Mouse (Mus musculus) hindbrain, embryonic 13.5 days (tissue): ENCODE measurements around the gene Sds. TPM values are rescaled to one million over a fixed set of nuclear protein-coding genes. Genes with fewer than 3 reads are reported as not detected.
A peak's percentile ranks its signal among the peaks of the same experiment; 100 is the strongest.

Experiments
- ATAC-seq: fragments of 200-750 bp; cut with Nextera tagmentation; 2 replicates; pipeline ENCODE4 v1.8.0; 2017; ENCODE audit warnings: moderate TSS enrichment; ENCODE audit not compliant: low FRiP score
- H3K27ac ChIP-seq: fragments of 300-500 bp; sonication (generic); 2 replicates; pipeline ENCODE4 v1.5.1; 2015; ENCODE audit warnings: inconsistent platforms, mild to moderate bottlenecking, moderate library complexity
- H3K27me3 ChIP-seq: fragments of 300-500 bp; sonication (generic); 2 replicates; pipeline ENCODE4 v1.6.1; 2015; ENCODE audit warnings: mild to moderate bottlenecking, inconsistent platforms
- H3K36me3 ChIP-seq: fragments of 300-500 bp; sonication (generic); 2 replicates; pipeline ENCODE4 v1.6.1; 2015; ENCODE audit warnings: mild to moderate bottlenecking, inconsistent platforms
- H3K4me1 ChIP-seq: fragments of 300-500 bp; sonication (generic); replicated peaks from 2 replicates; pipeline ENCODE4 v1.6.1; 2015; ENCODE audit warnings: inconsistent platforms
- H3K4me2 ChIP-seq: fragments of 300-500 bp; sonication (generic); 2 replicates; pipeline ENCODE4 v1.6.1; 2015; ENCODE audit warnings: inconsistent platforms, mild to moderate bottlenecking, moderate library complexity
- H3K4me3 ChIP-seq: fragments of 300-500 bp; sonication (generic); 2 replicates; pipeline ENCODE4 v1.5.1; 2015; ENCODE audit warnings: mild to moderate bottlenecking, inconsistent platforms
- H3K9ac ChIP-seq: fragments of 300-500 bp; sonication (generic); 2 replicates; pipeline ENCODE4 v1.6.1; 2015; ENCODE audit warnings: mild to moderate bottlenecking, inconsistent platforms
- H3K9me3 ChIP-seq: fragments of 300-500 bp; sonication (generic); 2 replicates; pipeline ENCODE4 v1.6.1; 2016; ENCODE audit warnings: inconsistent platforms
- WGBS: fragments of 180-500 bp; shearing (Covaris S2); methylation state at CpG from one replicate; pipeline ENCODE4 v1.1.7; 2015; 5-methylcytosine and 5-hydroxymethylcytosine counted together
- polyA plus RNA-seq: library from polyadenylated mRNA; unstranded; fragments of >200 nt; fragmentation: Nextera tagmentation; extraction: Ambion mirVana; gene quantifications from 2 replicates; pipeline ENCODE4 v1.2.1, GENCODE M21; 2015

Gene Sds
- polyA plus RNA-seq, 1 experiment from 2014 or later, result not detected

DNA sequence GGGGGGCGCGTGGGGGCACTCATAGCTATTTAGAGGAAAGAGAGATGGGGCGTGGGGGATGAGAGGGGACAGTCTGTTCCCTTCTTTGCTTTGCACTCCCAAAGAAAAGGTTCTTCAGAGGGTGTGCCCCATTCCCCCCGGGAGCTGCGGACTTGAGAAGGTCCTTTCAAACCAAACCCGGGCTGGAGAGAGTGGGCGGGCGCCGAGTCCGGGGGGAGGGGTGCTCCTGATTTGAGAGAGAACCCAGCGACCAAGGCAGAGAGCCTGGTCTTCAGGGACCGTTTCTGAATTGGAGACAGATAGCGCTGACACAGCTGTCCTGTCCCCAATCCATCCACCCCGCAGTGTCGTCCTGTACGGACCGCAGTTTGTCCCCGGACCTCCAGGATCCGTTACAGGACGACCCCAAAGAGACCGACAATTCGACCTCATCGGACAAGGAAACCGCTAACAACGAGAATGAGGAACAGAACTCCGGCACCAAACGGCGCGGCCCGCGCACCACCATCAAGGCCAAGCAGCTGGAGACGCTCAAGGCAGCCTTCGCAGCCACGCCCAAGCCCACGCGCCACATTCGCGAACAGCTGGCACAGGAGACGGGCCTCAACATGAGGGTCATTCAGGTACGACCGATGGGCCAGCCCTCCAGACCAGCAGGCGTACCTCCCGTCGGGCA, 41.2 kb upstream of the Sds start:
- WGBS, result under 1% methylated on average over 44 of the region's 44 CpGs
- H3K4me3 ChIP-seq, result peak overlapping the region; percentile 67
- peaks cover 91% of the 10 kb centered on the region for H3K27me3 ChIP-seq

DNA sequence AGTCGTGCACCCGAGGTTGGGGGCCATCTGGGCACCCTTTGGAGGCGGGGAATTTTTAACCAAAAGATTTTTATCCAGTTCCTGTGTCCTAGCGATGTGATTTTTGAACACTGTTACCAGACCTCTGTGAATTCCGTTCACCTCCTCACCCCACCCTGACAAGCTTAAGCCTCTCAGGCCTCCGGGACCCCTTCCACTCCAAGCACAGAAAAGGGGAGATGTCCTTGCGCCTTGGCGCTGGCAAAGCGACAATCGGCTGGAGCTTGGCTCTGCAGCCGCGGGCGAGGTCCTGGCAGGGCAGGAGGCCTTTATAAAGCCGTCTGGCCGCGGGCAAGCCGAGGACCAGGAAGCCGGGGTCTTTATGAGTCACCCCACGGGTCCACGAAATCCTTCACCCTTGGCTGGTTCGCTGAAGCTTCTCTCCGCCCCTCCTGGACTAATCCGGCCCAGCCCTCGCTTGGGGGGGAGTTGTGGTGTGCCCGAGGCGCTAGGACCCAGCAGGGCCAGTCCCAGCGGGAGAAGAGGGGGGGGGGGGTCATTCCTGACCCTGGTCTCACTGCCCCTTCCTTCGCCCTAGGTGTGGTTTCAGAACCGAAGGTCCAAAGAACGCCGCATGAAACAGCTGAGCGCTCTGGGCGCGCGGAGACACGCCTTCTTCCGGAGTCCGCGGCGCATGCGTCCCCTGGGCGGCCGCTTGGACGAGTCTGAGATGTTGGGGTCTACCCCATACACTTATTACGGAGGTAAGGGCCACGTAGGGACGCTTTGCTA, 40.4 kb upstream of the Sds start:
- Histone ChIP-seq H3K4me1 (peaks cover 42% of the 10 kb centered on the region), H3K4me3 (peak overlapping the region; percentile 67), H3K4me2 (peak overlapping the region; percentile 74), H3K9me3 (no peaks in the 10 kb centered on the region), H3K9ac (peak overlapping the region; percentile 96), H3K36me3 (peaks cover 11% of the 10 kb centered on the region; the same call in 1 of the 2 replicates), H3K27me3 (peaks cover 89% of the 10 kb centered on the region), H3K27ac (peak overlapping the region; percentile 97)
- WGBS, result under 1% methylated on average over 46 of the region's 47 CpGs
- ATAC-seq, result no peak

More for the DNA sequence above, 41.2 kb upstream of the Sds start:
- Histone ChIP-seq H3K27ac (peak overlapping the region; percentile 97), H3K9me3 (no peaks in the 10 kb centered on the region), H3K4me1 (peaks cover 38% of the 10 kb centered on the region), H3K36me3 (peaks cover 11% of the 10 kb centered on the region; the same call in 1 of the 2 replicates), H3K9ac (peak overlapping the region; percentile 96), H3K4me2 (peak overlapping the region; percentile 74)
- ATAC-seq, result no peak

DNA sequence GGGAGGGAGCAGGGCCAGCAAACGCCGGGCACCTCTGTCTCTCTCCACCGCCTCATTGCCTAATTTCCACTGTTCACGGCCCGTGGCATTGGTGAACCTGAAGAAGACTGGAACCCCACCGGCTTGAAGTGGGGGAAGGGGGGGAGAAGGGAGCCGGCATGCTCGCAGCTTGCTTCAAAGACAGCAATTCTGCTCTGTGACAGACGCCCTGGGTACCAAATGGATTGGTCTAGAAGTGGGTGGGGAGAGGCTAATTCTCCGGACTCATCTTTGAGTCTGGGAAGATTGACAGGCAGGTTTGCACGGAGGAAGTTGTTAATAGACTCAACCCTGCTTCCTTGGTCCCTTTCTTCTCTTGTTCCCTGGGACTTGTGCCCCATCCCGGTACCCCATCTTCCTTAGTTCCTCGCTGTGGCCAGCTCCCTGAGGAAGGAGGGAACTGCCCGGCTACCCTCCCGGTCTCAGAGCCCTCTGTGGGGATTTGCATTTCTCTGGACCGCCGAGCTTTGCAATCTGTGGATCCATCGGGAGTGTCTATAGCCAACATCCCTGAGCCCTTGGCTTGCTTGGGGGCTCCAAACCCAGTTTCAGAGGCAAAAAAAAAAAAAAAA, 39.3 kb upstream of the Sds start:
- under 1% methylated on average over 18 of the region's 18 CpGs for WGBS
- no peak for ATAC-seq
- Histone ChIP-seq H3K27ac (peak overlapping the region; percentile 97), H3K4me3 (peak overlapping the region; percentile 67), H3K36me3 (peaks cover 11% of the 10 kb centered on the region; the same call in 1 of the 2 replicates), H3K9ac (peak overlapping the region; percentile 96), H3K9me3 (no peaks in the 10 kb centered on the region), H3K4me2 (peak overlapping the region; percentile 74), H3K4me1 (peaks cover 39% of the 10 kb centered on the region), H3K27me3 (peaks cover 79% of the 10 kb centered on the region)

DNA sequence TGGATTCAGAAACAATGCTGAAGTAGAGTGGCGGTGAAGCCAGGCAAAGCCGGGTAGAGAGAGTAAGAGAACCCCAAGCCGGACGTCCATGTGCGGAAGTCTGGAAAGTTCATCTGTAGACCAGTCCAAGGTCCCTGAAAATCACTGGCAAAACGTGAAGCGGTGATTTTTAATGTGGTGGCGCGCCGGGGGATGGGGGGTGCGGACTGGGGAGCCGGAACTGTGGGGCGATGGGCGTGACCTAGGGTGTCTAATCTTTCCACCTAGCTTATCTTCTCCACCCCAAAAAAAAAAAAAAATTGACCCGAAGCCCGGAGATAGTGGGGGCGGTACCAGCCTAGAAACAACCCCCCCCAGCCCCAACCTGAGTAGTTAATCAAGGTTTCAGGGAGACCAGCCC, 38.8 kb upstream of the Sds start:
- under 1% methylated on average over 17 of the region's 17 CpGs for WGBS
- Histone ChIP-seq H3K27ac (peak overlapping the region; percentile 97), H3K9me3 (no peaks in the 10 kb centered on the region), H3K4me2 (peak overlapping the region; percentile 74), H3K9ac (peak overlapping the region; percentile 96), H3K4me3 (peak overlapping the region; percentile 67), H3K4me1 (peaks cover 39% of the 10 kb centered on the region), H3K36me3 (peaks cover 11% of the 10 kb centered on the region; the same call in 1 of the 2 replicates), H3K27me3 (peaks cover 73% of the 10 kb centered on the region)
- no peak for ATAC-seq

DNA sequence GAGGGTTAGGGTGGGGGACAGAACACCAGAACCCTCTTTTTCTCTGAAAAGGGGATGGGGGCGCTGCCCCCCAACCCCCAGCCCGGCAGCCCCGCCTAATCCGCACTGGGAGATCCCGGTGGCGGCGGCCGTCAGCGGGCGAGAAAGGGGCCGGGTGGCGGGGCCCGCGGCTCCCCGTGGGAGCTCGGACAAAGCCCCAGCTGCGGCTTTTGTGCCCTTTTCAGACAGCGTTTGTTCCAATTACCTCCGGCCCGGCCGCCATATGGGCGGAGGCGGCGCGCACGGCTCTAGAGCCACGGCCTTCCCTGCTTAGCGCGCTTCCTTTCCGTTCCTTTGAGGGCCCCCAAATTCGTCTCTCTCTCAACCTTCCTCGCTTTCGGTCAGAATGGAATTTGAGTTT, 38.3 kb upstream of the Sds start:
- H3K4me1 ChIP-seq, result peaks cover 39% of the 10 kb centered on the region
- peak overlapping the region; percentile 97 for H3K27ac ChIP-seq
- peak overlapping the region; percentile 67 for H3K4me3 ChIP-seq
- peaks cover 11% of the 10 kb centered on the region; the same call in 1 of the 2 replicates for H3K36me3 ChIP-seq
- H3K27me3 ChIP-seq, result peaks cover 70% of the 10 kb centered on the region
- ATAC-seq, result no peak
- no peaks in the 10 kb centered on the region for H3K9me3 ChIP-seq
- WGBS, result 1% methylated on average over 31 of the region's 33 CpGs
- peak overlapping the region; percentile 96 for H3K9ac ChIP-seq
- H3K4me2 ChIP-seq, result peak overlapping the region; percentile 74

DNA sequence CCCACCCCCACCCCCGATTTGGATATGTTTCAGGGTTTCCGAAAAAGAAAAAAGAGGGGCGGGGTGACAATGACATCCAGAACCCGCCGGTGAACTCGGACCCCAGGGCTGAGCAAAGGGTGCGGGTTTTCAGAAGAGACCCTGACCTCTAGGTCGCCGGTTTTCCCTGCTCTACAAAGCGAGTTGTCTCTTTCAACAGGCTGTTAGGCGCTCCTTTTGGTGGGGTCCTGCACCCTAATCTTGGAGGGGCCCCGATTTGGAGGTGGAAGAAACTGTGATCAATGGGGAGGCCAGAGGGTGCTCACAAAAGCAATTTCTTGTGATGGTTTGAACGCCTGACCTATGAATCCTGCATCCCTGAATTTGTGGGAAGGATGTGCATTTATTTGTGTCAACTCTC, 37.9 kb upstream of the Sds start:
- Histone ChIP-seq H3K4me2 (peak overlapping the region; percentile 74), H3K9ac (peak overlapping the region; percentile 96), H3K27ac (peak overlapping the region; percentile 97), H3K36me3 (peaks cover 11% of the 10 kb centered on the region; the same call in 1 of the 2 replicates), H3K27me3 (peaks cover 71% of the 10 kb centered on the region), H3K4me3 (peak overlapping the region; percentile 67), H3K4me1 (peaks cover 39% of the 10 kb centered on the region), H3K9me3 (no peaks in the 10 kb centered on the region)
- 1% methylated on average over 13 of the region's 13 CpGs for WGBS
- no peak for ATAC-seq

DNA sequence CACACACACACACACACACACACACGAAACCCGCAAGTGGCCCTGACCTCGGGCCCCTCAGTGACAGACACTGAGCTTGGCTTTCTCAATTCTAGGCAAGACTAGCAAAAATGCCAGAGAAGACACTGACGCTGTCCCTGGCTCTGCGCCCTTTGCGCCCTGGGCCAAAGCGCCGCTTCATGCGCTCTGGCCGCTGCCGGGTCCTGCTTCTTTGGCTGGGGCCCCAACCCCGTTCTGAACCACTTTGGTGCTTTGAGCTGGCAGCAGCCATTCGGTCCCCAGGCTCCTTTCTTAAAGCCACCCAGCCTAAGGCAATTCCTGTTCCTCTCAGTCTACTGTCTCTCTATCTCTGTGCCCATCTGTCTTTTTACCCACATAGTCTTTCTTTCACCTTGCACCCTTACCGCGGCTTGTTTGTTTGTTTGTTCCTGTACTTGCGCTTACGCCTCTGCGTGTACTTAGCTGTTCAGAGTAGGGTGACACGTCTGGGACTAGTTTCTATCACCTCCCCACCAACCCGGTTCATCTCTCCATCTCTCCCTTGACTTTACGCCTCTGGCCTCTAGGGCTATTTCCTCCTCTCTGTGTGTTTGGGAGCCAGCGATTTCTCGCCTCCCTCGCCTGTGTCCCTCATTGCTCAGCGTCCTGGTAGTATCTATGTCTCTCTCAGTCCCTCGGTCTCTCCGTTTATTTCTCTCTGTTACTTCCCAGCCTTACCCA, 37.2 kb upstream of the Sds start:
- ATAC-seq, result no peak
- H3K4me1 ChIP-seq, result peaks cover 39% of the 10 kb centered on the region
- H3K27me3 ChIP-seq, result peaks cover 70% of the 10 kb centered on the region
- peak overlapping the region; percentile 74 for H3K4me2 ChIP-seq
- H3K36me3 ChIP-seq, result peaks cover 11% of the 10 kb centered on the region; the same call in 1 of the 2 replicates
- H3K4me3 ChIP-seq, result peak overlapping the region; percentile 67
- H3K9ac ChIP-seq, result peak overlapping the region; percentile 96
- no peaks in the 10 kb centered on the region for H3K9me3 ChIP-seq
- peak overlapping the region; percentile 97 for H3K27ac ChIP-seq
- 2% methylated on average over 27 of the region's 27 CpGs for WGBS

DNA sequence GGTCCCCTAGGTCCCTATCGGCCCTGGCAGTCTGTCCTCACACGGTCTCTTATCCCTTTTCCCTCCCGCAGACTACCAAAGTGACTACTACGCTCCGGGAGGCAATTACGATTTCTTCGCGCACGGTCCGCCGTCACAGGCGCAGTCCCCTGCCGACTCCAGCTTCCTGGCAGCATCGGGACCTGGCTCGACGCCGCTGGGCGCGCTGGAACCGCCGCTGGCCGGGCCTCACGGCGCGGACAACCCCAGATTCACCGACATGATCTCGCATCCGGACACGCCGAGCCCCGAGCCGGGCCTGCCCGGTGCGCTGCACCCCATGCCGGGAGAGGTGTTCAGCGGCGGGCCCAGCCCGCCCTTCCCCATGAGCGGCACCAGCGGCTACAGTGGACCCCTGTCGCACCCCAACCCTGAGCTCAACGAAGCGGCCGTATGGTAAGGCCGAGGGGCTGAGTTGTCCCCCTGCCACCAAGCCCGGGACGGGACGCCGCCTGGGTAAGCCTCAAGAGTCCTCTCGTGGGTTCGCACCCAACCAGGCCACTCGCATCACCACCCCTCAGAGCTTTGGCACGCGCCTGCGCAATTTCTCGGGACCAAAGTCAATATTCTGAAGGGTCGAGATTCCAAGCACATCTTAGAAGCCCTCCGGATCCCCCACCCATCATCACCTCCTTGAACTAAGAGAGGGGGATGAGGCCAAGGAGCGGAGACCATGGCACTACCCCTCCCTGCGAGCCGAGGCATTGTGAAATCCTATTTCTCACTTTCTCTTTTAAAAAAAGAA, 36.2 kb upstream of the Sds start:
- no peak for ATAC-seq
- H3K4me3 ChIP-seq, result peak overlapping the region; percentile 67
- peak overlapping the region; percentile 96 for H3K9ac ChIP-seq
- H3K27me3 ChIP-seq, result peaks cover 70% of the 10 kb centered on the region
- H3K4me1 ChIP-seq, result peaks cover 39% of the 10 kb centered on the region
- under 1% methylated on average over 59 of the region's 61 CpGs for WGBS
- peaks cover 11% of the 10 kb centered on the region; the same call in 1 of the 2 replicates for H3K36me3 ChIP-seq
- no peaks in the 10 kb centered on the region for H3K9me3 ChIP-seq
- peak overlapping the region; percentile 97 for H3K27ac ChIP-seq
- H3K4me2 ChIP-seq, result peak overlapping the region; percentile 74

DNA sequence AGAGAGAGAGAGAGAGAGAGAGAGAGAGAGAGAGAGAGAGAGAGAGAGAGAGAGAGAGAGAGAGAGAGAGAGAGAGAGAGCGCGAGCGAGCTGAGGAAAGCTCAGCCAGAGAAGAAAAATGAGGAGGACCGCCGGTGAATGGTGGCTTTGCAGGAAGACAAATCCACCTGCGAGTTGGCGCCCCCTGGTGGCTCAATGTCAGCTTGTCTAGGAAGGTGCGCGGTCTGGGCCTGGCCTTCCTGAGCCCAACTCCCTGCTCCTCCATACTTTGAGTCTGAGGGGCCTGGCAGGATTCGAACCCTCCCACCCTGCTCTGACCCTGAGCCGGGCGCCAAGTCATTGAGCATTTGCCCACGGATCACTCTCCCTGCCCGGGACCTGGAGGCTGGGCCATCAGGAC, 35.6 kb upstream of the Sds start:
- peak; percentile 59 for ATAC-seq
- Histone ChIP-seq H3K4me1 (peaks cover 37% of the 10 kb centered on the region), H3K27me3 (peaks cover 70% of the 10 kb centered on the region), H3K27ac (peak overlapping the region; percentile 97), H3K36me3 (peaks cover 11% of the 10 kb centered on the region; the same call in 1 of the 2 replicates), H3K9ac (peak overlapping the region; percentile 96), H3K9me3 (no peaks in the 10 kb centered on the region), H3K4me3 (peak overlapping the region; percentile 67), H3K4me2 (peak overlapping the region; percentile 74)
- WGBS, result 6% methylated on average over 14 of the region's 14 CpGs

DNA sequence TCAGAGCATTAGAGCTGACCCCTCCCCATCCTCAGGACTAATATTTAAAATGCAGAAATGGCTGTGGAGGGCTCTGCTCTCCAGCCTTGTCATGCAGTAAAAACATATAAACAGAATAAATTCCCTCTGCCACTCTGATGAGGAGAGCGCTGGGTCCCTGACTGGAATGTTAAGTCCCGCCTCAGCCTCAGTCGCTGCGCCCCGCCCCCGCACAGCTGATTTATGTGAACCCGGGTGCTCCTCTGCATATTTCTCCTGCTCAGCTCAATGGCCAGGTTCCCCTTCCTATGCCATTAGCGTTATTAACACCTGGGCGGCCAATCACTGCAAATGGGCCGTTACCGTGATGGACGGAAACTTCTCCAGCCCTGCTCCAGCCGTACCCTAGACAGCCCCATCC, 29.0 kb upstream of the Sds start:
- 47% methylated on average over 13 of the region's 13 CpGs for WGBS
- H3K4me1 ChIP-seq, result peaks cover 6% of the 10 kb centered on the region
- no peak overlapping the region for H3K4me3 ChIP-seq
- peaks cover 43% of the 10 kb centered on the region for H3K27me3 ChIP-seq
- H3K36me3 ChIP-seq, result no peaks in the 10 kb centered on the region
- no peak for ATAC-seq
- no peaks in the 10 kb centered on the region for H3K9me3 ChIP-seq
- peak overlapping the region; percentile 42 for H3K27ac ChIP-seq
- H3K4me2 ChIP-seq, result no peak overlapping the region
- H3K9ac ChIP-seq, result 0 out of 2 replicates have a peak overlapping the region, but pooled peaks have one; percentile 19

DNA sequence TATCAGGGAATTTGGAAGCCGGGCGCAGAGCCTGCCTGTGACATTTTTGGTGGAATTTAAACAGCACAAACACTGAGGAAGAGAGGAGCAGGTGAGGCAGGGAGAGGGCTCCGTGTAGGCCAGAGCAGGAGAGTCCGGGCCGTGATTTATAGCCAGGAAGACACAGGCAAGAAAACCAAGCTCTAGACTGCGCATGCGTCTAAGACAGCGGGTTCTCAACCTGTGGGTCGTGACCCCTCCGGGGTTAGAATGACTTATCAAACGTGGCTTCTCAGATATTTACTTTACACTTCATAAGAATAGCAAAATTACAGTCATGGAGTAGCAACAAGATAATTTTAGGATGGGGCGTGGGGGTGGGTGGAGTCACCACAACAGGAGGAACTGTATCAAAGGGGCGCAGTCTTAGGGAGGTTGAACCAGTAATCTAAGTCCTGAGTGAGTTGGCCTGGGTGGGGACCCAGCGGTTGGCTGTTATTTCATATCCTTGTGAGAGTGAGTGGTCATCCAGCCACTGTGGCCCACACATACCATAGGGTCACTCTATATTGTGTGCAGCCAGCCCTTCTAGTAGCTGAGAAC, 21.5 kb upstream of the Sds start:
- WGBS, result 66% methylated on average over 14 of the region's 14 CpGs

More for the DNA sequence above, 21.5 kb upstream of the Sds start:
- Histone ChIP-seq H3K4me2 (peak overlapping the region; percentile 4; the same call in 1 of the 2 replicates), H3K27me3 (peaks cover 23% of the 10 kb centered on the region), H3K27ac (peak overlapping the region; percentile 71), H3K4me3 (no peak overlapping the region), H3K4me1 (peaks cover 13% of the 10 kb centered on the region; the same call in 1 of the 2 replicates), H3K9ac (peak overlapping the region; percentile 56; the same call in 1 of the 2 replicates), H3K36me3 (no peaks in the 10 kb centered on the region), H3K9me3 (no peaks in the 10 kb centered on the region)
- ATAC-seq, result no peak
